Mouse (Mus musculus) embryonic facial prominence, embryonic 14.5 days (tissue): Measurements from ENCODE around the gene Oas1g. TPM values are rescaled to one million over a fixed set of nuclear protein-coding genes. Genes with fewer than 3 reads are reported as not detected.
"Not testable (repeated sequence)": the region's sequence is repeated elsewhere in the genome, so short reads cannot be mapped to it uniquely, and the experiment has no call there.

Experiments used
- ATAC-seq: fragments of 200-750 bp; cut with Nextera tagmentation; 2 replicates; pipeline ENCODE4 v1.8.0; 2017; ENCODE audit warnings: low read depth, moderate number of reproducible peaks, moderate TSS enrichment
- DNase-seq: peaks from one replicate; pipeline ENCODE4 v3.0.0-alpha.2; 2015; ENCODE audit warnings: low spot score
- H3K27ac ChIP-seq: fragments of 300-500 bp; sonication (generic); replicated peaks from 2 replicates; pipeline ENCODE4 v1.5.1; 2014; ENCODE audit warnings: low read depth, mild to moderate bottlenecking, low read length, moderate library complexity
- H3K27me3 ChIP-seq: fragments of 300-500 bp; sonication (generic); replicated peaks from 2 replicates; pipeline ENCODE4 v1.6.1; 2014; ENCODE audit warnings: low read length; ENCODE audit not compliant: control insufficient read depth, insufficient read depth
- H3K36me3 ChIP-seq: fragments of 300-500 bp; sonication (generic); 2 replicates; pipeline ENCODE4 v1.6.1; 2014; ENCODE audit warnings: low read length, mixed read lengths; ENCODE audit not compliant: control insufficient read depth, insufficient read depth
- H3K4me1 ChIP-seq: fragments of 300-500 bp; sonication (generic); 2 replicates; pipeline ENCODE4 v1.6.1; 2014; ENCODE audit warnings: antibody characterized with exemption, low read length; ENCODE audit not compliant: control insufficient read depth, insufficient read depth
- H3K4me2 ChIP-seq: fragments of 300-500 bp; sonication (generic); 2 replicates; pipeline ENCODE4 v1.6.1; 2014; ENCODE audit warnings: low read depth, mild to moderate bottlenecking, low read length, moderate library complexity, mixed read lengths
- H3K4me3 ChIP-seq: fragments of 300-500 bp; sonication (generic); 2 replicates; pipeline ENCODE4 v1.5.1; 2014; ENCODE audit warnings: low read depth, mild to moderate bottlenecking, low read length
- H3K9ac ChIP-seq: fragments of 300-500 bp; sonication (generic); 2 replicates; pipeline ENCODE4 v1.6.1; 2014; ENCODE audit warnings: low read depth, mild to moderate bottlenecking, low read length, moderate library complexity, mixed read lengths
- H3K9me3 ChIP-seq: fragments of 300-500 bp; sonication (generic); 2 replicates; pipeline ENCODE4 v1.6.1; 2016; ENCODE audit warnings: low read length; ENCODE audit not compliant: control insufficient read depth
- WGBS: fragments of 180-500 bp; shearing (Covaris S2); extraction: QIAGEN DNeasy Blood & Tissue Kit; methylation state at CpG from one replicate; pipeline ENCODE4 v1.1.7; 2014; 5-methylcytosine and 5-hydroxymethylcytosine counted together
- polyA plus RNA-seq: library from polyadenylated mRNA; unstranded; fragments of >200 nt; fragmentation: Nextera tagmentation; extraction: Ambion mirVana; gene quantifications from 2 replicates; pipeline ENCODE4 v1.2.1, GENCODE M21; 2014

Oas1g gene
- polyA plus RNA-seq, result 0.67 and 1.3 TPM in 2 replicates

GRCm38 (mm10) chr5:120887413-120887812 lies at the start of gene Oas1g:
Gene Oas1g (minus strand): TSS chr5:120887613.
- H3K4me2 ChIP-seq, H3K36me3 ChIP-seq, H3K27ac ChIP-seq, H3K9me3 ChIP-seq, H3K27me3 ChIP-seq, H3K4me1 ChIP-seq, H3K9ac ChIP-seq, DNase-seq, ATAC-seq, H3K4me3 ChIP-seq: not testable (repeated sequence)
- WGBS, result 19% methylated on average over 5 of the region's 9 CpGs

DNA sequence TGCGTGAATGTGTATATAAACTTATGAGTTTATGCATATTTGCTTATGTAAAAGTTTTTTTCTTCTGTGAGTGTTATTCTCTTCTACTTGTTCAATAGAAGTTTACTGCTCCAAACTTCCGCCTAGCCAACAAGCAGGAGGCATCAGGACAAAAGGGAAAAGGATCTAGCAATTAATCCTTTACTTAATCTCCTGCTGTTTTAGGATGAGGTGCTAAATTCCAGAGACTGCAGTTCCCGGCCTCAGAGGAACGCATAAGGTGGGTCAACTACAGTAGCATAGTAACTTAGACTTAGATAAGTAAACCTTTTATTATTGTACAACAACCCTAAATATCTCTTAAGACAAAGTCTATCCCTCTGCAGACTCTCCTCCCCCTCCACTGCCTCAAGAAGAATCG lies 46.6 kb upstream of the Oas1g start:
- Histone ChIP-seq H3K9me3 (no peaks in the 10 kb centered on the region), H3K9ac (no peak overlapping the region), H3K4me1 (no peaks in the 10 kb centered on the region), H3K27ac (no peak overlapping the region), H3K4me3 (no peak overlapping the region), H3K4me2 (no peak overlapping the region), H3K36me3 (no peaks in the 10 kb centered on the region), H3K27me3 (no peaks in the 10 kb centered on the region)
- ATAC-seq (no peak), DNase-seq (no peak)
- 24% methylated on average over 5 of the region's 5 CpGs for WGBS

DNA sequence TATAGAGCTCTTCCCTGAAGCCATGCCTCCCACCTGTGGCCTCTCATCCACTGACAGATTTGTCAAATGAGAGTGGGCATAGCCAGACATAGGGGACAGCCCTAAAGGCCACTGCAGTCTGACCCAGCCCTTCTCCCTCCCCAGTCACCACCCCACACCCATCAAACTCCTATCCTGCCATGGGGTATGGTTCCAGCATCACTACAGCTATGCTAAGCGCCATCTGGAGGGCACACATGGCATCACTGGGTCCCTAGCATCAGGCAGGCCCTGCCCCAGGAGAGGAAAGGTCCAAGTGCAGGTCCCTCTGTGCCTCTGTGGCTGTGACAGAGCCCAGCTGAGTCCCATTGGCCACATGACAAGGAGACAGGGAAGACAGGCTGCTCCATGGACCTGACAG lies 39.6 kb upstream of the Oas1g start:
- WGBS, result 0% methylated on average over 1 of the region's 1 CpGs
- Histone ChIP-seq H3K4me1 (no peaks in the 10 kb centered on the region), H3K9me3 (no peaks in the 10 kb centered on the region), H3K27ac (no peak overlapping the region), H3K36me3 (no peaks in the 10 kb centered on the region), H3K9ac (no peak overlapping the region), H3K4me2 (no peak overlapping the region), H3K4me3 (no peak overlapping the region), H3K27me3 (no peaks in the 10 kb centered on the region)
- ATAC-seq (no peak), DNase-seq (no peak)

GRCm38 (mm10) chr5:120926311-120926710 lies 38.9 kb upstream of the Oas1g start:
- not testable (repeated sequence) for ATAC-seq, H3K9ac ChIP-seq
- WGBS, result 82% methylated on average over 2 of the region's 2 CpGs

DNA sequence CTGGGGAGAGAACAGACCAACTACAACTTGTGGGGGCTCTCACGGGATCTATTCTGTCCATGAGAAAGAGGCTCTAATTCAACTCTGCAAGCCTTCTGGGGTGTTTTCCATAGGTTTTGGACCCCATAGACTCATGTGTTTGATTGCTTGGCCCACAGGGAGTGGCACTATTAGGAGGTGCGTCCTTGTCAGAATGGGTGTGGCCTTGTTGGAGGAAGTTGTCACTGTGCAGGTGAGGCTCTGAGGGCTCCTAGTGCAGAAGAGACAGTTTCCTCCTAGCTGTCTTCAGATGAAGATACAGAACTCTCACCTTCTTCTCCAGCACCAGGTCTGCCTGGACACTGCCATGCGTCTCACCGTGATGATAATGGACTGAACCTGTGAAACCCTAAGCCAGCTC lies 37.1 kb upstream of the Oas1g start:
- H3K4me1 ChIP-seq, H3K9ac ChIP-seq, H3K27ac ChIP-seq, H3K36me3 ChIP-seq, H3K27me3 ChIP-seq, ATAC-seq, DNase-seq, H3K9me3 ChIP-seq, H3K4me2 ChIP-seq, H3K4me3 ChIP-seq: not testable (repeated sequence)
- WGBS, result 86% methylated on average over 4 of the region's 4 CpGs

More at GRCm38 (mm10) chr5:120926311-120926710, 38.9 kb upstream of the Oas1g start:
- not testable (repeated sequence) for H3K27ac ChIP-seq, H3K4me2 ChIP-seq, H3K36me3 ChIP-seq, H3K4me1 ChIP-seq, H3K9me3 ChIP-seq, DNase-seq, H3K27me3 ChIP-seq, H3K4me3 ChIP-seq

- Histone ChIP-seq H3K9me3 (no peaks in the 10 kb centered on the region), H3K27ac (no peak overlapping the region), H3K9ac (no peak overlapping the region), H3K27me3 (no peaks in the 10 kb centered on the region), H3K4me3 (no peak overlapping the region), H3K4me2 (no peak overlapping the region), H3K4me1 (no peaks in the 10 kb centered on the region), H3K36me3 (no peaks in the 10 kb centered on the region)
- ATAC-seq (no peak), DNase-seq (no peak)
- 74% methylated on average over 4 of the region's 4 CpGs for WGBS
Measured at GRCm38 (mm10) chr5:120923969-120924368, 36.6 kb upstream of the Oas1g start.

- H3K36me3 ChIP-seq, result no peaks in the 10 kb centered on the region
- H3K9me3 ChIP-seq, result no peaks in the 10 kb centered on the region
- H3K27ac ChIP-seq, result no peak overlapping the region
- H3K9ac ChIP-seq, result no peak overlapping the region
- H3K4me1 ChIP-seq, result no peaks in the 10 kb centered on the region
- H3K4me3 ChIP-seq, result no peak overlapping the region
- DNase-seq (no peak), ATAC-seq (no peak)
- H3K4me2 ChIP-seq, result no peak overlapping the region
- WGBS, result 75% methylated on average over 3 of the region's 3 CpGs
- H3K27me3 ChIP-seq, result no peaks in the 10 kb centered on the region
Measured at GRCm38 (mm10) chr5:120920296-120920695, 32.9 kb upstream of the Oas1g start.

DNA sequence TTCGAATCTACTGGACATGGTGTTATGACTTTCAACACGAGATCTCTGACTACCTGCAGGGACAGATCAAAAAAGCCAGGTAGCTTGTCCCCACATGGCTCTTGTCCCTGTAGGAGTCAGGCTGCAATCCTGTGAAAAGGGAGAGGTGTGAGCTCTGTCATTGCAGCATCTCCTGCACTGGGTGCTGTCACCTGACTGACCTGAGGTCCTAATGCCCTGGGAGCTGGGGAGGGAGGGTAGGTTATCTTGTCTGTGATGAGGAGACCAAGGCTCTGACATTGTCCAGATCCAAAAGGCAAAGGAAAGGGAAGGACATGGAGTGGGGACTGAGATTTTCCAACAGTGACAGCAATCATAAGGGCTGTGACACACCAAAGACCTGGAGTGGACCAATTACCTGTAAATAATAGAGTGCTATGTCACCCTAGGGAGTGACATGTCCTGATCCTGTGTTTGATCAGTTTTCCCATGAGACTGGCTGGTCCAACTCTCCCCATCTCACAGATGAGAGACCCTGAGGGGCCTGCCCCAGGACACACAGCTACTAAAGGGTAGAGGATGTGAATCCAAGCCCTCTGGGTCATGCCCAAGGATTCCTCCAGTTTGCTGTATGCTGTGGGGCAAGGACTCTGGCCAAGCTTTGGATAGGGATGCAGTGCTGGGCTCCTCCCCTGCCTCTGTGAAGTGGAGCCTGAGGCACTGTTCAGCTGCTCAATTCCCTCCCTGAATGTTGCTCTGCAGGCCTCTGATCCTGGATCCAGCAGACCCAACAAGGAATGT lies 31.9 kb upstream of the Oas1g start:
- not testable (repeated sequence) for H3K27me3 ChIP-seq, DNase-seq, H3K9me3 ChIP-seq, H3K4me1 ChIP-seq, H3K36me3 ChIP-seq, H3K4me3 ChIP-seq, H3K27ac ChIP-seq, H3K9ac ChIP-seq, ATAC-seq, H3K4me2 ChIP-seq
- 72% methylated on average over 2 of the region's 2 CpGs for WGBS

GRCm38 (mm10) chr5:120914204-120914603 lies 26.8 kb upstream of the Oas1g start, which contains the start of gene Oas1d:
Gene Oas1d (plus strand): TSS chr5:120914536.
- H3K36me3 ChIP-seq, ATAC-seq, H3K4me3 ChIP-seq, H3K4me1 ChIP-seq, H3K27ac ChIP-seq, H3K9me3 ChIP-seq, DNase-seq, H3K27me3 ChIP-seq, H3K4me2 ChIP-seq, H3K9ac ChIP-seq: not testable (repeated sequence)
- 53% methylated on average over 8 of the region's 8 CpGs for WGBS
